23 mouse cellular contexts compared by ENCODE assay signal in the genomic region with DNA sequence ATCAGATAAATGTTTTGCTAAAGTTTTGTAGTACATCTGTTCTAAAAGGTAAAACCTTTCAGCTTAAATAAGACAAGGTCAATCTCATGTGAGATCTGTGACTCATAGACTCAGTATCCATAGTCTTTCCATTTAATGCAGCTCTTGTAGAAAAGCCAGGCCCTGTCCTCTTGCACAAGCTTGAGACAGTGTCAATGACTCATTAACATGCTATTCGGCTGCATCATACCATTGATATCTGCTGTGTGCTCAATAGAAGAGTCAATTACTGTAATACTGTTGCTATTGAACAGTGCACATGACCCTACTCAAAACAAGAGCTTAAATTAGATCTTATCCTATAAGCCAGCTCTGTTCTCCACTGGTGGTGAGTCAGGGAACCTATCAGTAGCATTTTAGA.
A peak's percentile ranks its signal among the peaks of the same experiment; 100 is the strongest.
DNase-seq lines count a peak whose midpoint lies in the region; TF ChIP-seq lines count a peak whose summit lies in the region.
"Had no signal": no experiment of that assay in that cellular context is flagged by ENCODE, and none has a peak within 500 bp of the region (broad histone marks: within the 10 kb centered on the region; RNA-seq: fewer than 3 reads in every experiment).

No protein-coding gene starts in this region.

- DNase-seq in 3T3-L1 (ENCODE audit: low read depth, low spot score) = peak; percentile 86
- no peak for DNase-seq in CH12.LX (ENCODE audit: extremely low read depth)
- DNase-seq in brain, embryonic 14.5 days (ENCODE audit: low read depth) = peak; percentile 2
- DNase-seq in heart, adult 8-10 months (ENCODE audit: low spot score) = no peak
- no peak for DNase-seq in heart, adult 9 months (ENCODE audit: low spot score in 2 of 2)
- no peak for DNase-seq in adrenal gland, postnatal 10 days
- DNase-seq: adrenal gland, adult 8-10 months; cerebellum, adult 11-12 months; cerebellum, adult 8-10 months; cerebellum, postnatal 10 days; forebrain, postnatal 0 days; gastrocnemius, postnatal 36 days; heart, adult 2 months; heart, postnatal 10 days; heart, postnatal 36 days; kidney, adult 11 months; kidney, adult 8-10 months had no signal

- no peak overlapping the region for H3K9ac ChIP-seq in CH12.LX (ENCODE audit: insufficient read depth, low read depth)
- H3K9ac ChIP-seq: forebrain, postnatal 0 days; heart, embryonic 12.5 days; heart, embryonic 15.5 days; hindbrain, embryonic 13.5 days; intestine, embryonic 15.5 days had no signal

- peaks cover 2% of the 10 kb centered on the region for H3K9me3 ChIP-seq in CH12.LX (replicated peaks; ENCODE audit: low read length)
- H3K9me3 ChIP-seq: heart, embryonic 12.5 days; heart, embryonic 15.5 days; hindbrain, embryonic 10.5 days; hindbrain, embryonic 13.5 days; intestine, embryonic 15.5 days had no signal

- no peaks in the 10 kb centered on the region for H3K79me2 ChIP-seq in CH12.LX (replicated peaks; ENCODE audit: control insufficient read depth, extremely low read depth, insufficient read depth, poor library complexity, severe bottlenecking)

- no peak for TF ChIP-seq EP300 in CH12.LX (IDR thresholded peaks at IDR 0.05; ENCODE audit: low read length)

- no peaks in the 10 kb centered on the region for H3K27me3 ChIP-seq in CH12.LX (replicated peaks)
- H3K27me3 ChIP-seq: heart, embryonic 12.5 days; heart, embryonic 15.5 days; hindbrain, embryonic 13.5 days; intestine, embryonic 15.5 days had no signal

- H3K4me2 ChIP-seq in CH12.LX (ENCODE audit: insufficient read depth, low read depth, poor library complexity, severe bottlenecking) = no peak overlapping the region
- H3K4me2 ChIP-seq: heart, embryonic 12.5 days; heart, embryonic 15.5 days; hindbrain, embryonic 13.5 days; intestine, embryonic 15.5 days had no signal

- H3K4me3 ChIP-seq in CH12.LX (replicated peaks in 1 of 3; ENCODE audit: low read depth in 2 of 3, low read length in 2 of 3, poor library complexity in 1 of 3) = no peak overlapping the region
- H3K4me3 ChIP-seq: heart, adult 2 months; heart, embryonic 12.5 days; heart, embryonic 15.5 days; hindbrain, embryonic 10.5 days; hindbrain, embryonic 13.5 days; intestine, embryonic 15.5 days had no signal

- TF ChIP-seq CTCF in CH12.LX (conservative IDR thresholded peaks at IDR 0.05 in 1 of 2, IDR thresholded peaks at IDR 0.05 in 1 of 2; ENCODE audit: low read depth in 2 of 2, low read length in 2 of 2) = no peak
- TF ChIP-seq CTCF in brain, embryonic 14.5 days (IDR thresholded peaks at IDR 0.05; ENCODE audit: borderline replicate concordance, extremely low read depth, insufficient read depth, insufficient read length) = no peak

- dilution Hi-C loops in CH12.LX (cut with MboI; ENCODE audit: extremely low pct_ligation_motif_present, extremely low pct_unique_long_range_greater_than_20kb, low sequenced_read_pairs) = no loop called here

- TF ChIP-seq RAD21 in CH12.LX (IDR thresholded peaks at IDR 0.05; ENCODE audit: low read depth, low read length) = no peak

- H3K36me3 ChIP-seq in CH12.LX (replicated peaks in 1 of 2; ENCODE audit: control insufficient read depth in 1 of 2, insufficient read depth in 1 of 2, low read length in 1 of 2) = no peaks in the 10 kb centered on the region
- H3K36me3 ChIP-seq: G1E; heart, embryonic 12.5 days; heart, embryonic 15.5 days; hindbrain, embryonic 10.5 days; hindbrain, embryonic 13.5 days; intestine, embryonic 15.5 days had no signal

- peak overlapping the region; percentile 31; the same call in 1 of the 2 replicates for H3K27ac ChIP-seq in CH12.LX (ENCODE audit: insufficient read depth, low read depth)
- H3K27ac ChIP-seq: heart, adult 2 months; heart, embryonic 15.5 days; hindbrain, embryonic 10.5 days; hindbrain, embryonic 13.5 days; intestine, embryonic 15.5 days had no signal

- in situ Hi-C loops in CH12.LX (cut with MboI; ENCODE audit: low pct_ligation_motif_present, low pct_unique_long_range_greater_than_20kb, low sequenced_read_pairs) = no loop called here

- no peaks in the 10 kb centered on the region for H3K4me1 ChIP-seq in CH12.LX (ENCODE audit: control insufficient read depth in 1 of 2, insufficient read depth in 2 of 2)
- H3K4me1 ChIP-seq: heart, embryonic 12.5 days; heart, embryonic 15.5 days; hindbrain, embryonic 10.5 days; hindbrain, embryonic 13.5 days; intestine, embryonic 15.5 days had no signal

- TF ChIP-seq POLR2A in CH12.LX (IDR thresholded peaks at IDR 0.05; ENCODE audit: low read depth, low read length) = no peak
- TF ChIP-seq POLR2A in brain, embryonic 14.5 days (IDR thresholded peaks at IDR 0.05; ENCODE audit: borderline replicate concordance, extremely low read depth, insufficient read depth, insufficient read length, poor library complexity, severe bottlenecking) = no peak

TF ChIP-seq in CH12.LX, 34 proteins besides CTCF, POLR2A, EP300 and RAD21:
- TF ChIP-seq IRF4 (IDR thresholded peaks at IDR 0.05; ENCODE audit: low read depth, low read length) = no peak
- no peak for TF ChIP-seq JUND (conservative IDR thresholded peaks at IDR 0.05; ENCODE audit: low read depth, low read length)
- no peak for TF ChIP-seq SIN3A (IDR thresholded peaks at IDR 0.05; ENCODE audit: low read length)
- TF ChIP-seq MAFK (IDR thresholded peaks at IDR 0.05; ENCODE audit: insufficient replicate concordance, low read length) = no peak
- TF ChIP-seq PAX5 (IDR thresholded peaks at IDR 0.05; ENCODE audit: low read length) = no peak
- TF ChIP-seq POLR2AphosphoS2 (IDR thresholded peaks at IDR 0.05; ENCODE audit: low read depth, low read length) = no peak
- TF ChIP-seq ZNF384 (IDR thresholded peaks at IDR 0.05; ENCODE audit: low read depth, low read length) = no peak
- no peak for TF ChIP-seq ELF1 (IDR thresholded peaks at IDR 0.05; ENCODE audit: low read depth, low read length)
- no peak for TF ChIP-seq BHLHE40 (IDR thresholded peaks at IDR 0.05; ENCODE audit: low read depth, low read length)
- no peak for TF ChIP-seq MYC (IDR thresholded peaks at IDR 0.05; ENCODE audit: low read depth, low read length)
- no peak for TF ChIP-seq E2F4 (IDR thresholded peaks at IDR 0.05; ENCODE audit: insufficient replicate concordance, low read depth, low read length)

Comparison
In these comparisons a context has a peak if more than half of its experiments do, and no peak if none do; other contexts are left out.
1. DNase-seq: peak in 3T3-L1 (single experiment) and brain, embryonic 14.5 days (single experiment); none in CH12.LX (single experiment), heart, adult 8-10 months (single experiment), heart, adult 9 months (0 of 2) and adrenal gland, postnatal 10 days (single experiment).